Mouse (Mus musculus) liver, adult 2 months (tissue): ENCODE results near the gene Gm42420. TPM values are rescaled to one million over a fixed set of nuclear protein-coding genes. Genes with fewer than 3 reads are reported as not detected.
A peak's percentile ranks its signal among the peaks of the same experiment; 100 is the strongest.

Experiments
- DNase-seq: peaks from one replicate; pipeline ENCODE4 v3.0.0-alpha.2; 2011; ENCODE audit warnings: low read depth, low spot score; ENCODE audit errors: extremely low read depth
- H3K27ac ChIP-seq: fragments of 200-500 bp; replicated peaks from 2 replicates; pipeline ENCODE4 v1.5.1; 2012; ENCODE audit warnings: low read depth, mild to moderate bottlenecking, control low read depth, inconsistent platforms, low read length; ENCODE audit not compliant: insufficient read depth
- H3K27me3 ChIP-seq: fragments of 200-500 bp; 2 replicates; pipeline ENCODE4 v1.6.1; 2012; ENCODE audit warnings: mild to moderate bottlenecking, moderate library complexity, low read length, inconsistent platforms; ENCODE audit not compliant: control insufficient read depth, insufficient read depth
- H3K36me3 ChIP-seq: fragments of 200-500 bp; 2 replicates; pipeline ENCODE4 v1.6.1; 2012; ENCODE audit warnings: low read length, inconsistent platforms; ENCODE audit not compliant: control insufficient read depth, insufficient read depth
- H3K4me1 ChIP-seq: fragments of 200-500 bp; 2 replicates; pipeline ENCODE4 v1.6.1; 2011; ENCODE audit warnings: low read length; ENCODE audit not compliant: control insufficient read depth, insufficient read depth
- H3K4me3 ChIP-seq: fragments of 200-500 bp; 2 replicates; pipeline ENCODE4 v1.5.1; 2011; ENCODE audit warnings: low read depth, mild to moderate bottlenecking, control low read depth, low read length, moderate library complexity; ENCODE audit not compliant: insufficient read depth
- H3K79me2 ChIP-seq: fragments of 200-500 bp; 2 replicates; pipeline ENCODE4 v1.6.1; 2012; ENCODE audit warnings: inconsistent platforms, mild to moderate bottlenecking, low read length, moderate library complexity; ENCODE audit not compliant: control insufficient read depth, insufficient read depth
- H3K9ac ChIP-seq: fragments of 200-500 bp; 2 replicates; pipeline ENCODE4 v1.6.1; 2012; ENCODE audit warnings: low read depth, mild to moderate bottlenecking, control low read depth, inconsistent platforms, low read length
- CTCF ChIP-seq: fragments of 200-500 bp; IDR thresholded peaks from 2 replicates; pipeline ENCODE4 v1.5.1; 2011; ENCODE audit warnings: low read depth, low read length, control low read depth
- POLR2A ChIP-seq: fragments of 200-500 bp; IDR thresholded peaks from 2 replicates; pipeline ENCODE4 v1.6.1; 2011; ENCODE audit warnings: low read length, control low read depth; ENCODE audit not compliant: insufficient read depth; ENCODE audit errors: extremely low read depth
- WGBS: fragments of 180-500 bp; shearing (Covaris S2); methylation state at CpG from one replicate; pipeline ENCODE4 v1.1.7; 2018; 5-methylcytosine and 5-hydroxymethylcytosine counted together
- polyA plus RNA-seq: library from polyadenylated mRNA; depleted of rRNA; stranded (reverse); fragments of >200 nt; gene quantifications from 2 replicates; pipeline ENCODE4 v1.2.3, GENCODE M21; 2012; rRNA removed
- total RNA-seq: library from RNA; depleted of rRNA; stranded (reverse); fragments of >200 nt; gene quantifications from 2 replicates; pipeline ENCODE4 v1.2.3, GENCODE M21; 2014; rRNA removed

Gene Gm42420
- total RNA-seq (0.65 and 1.2 TPM in 2 replicates), polyA plus RNA-seq (0.27 TPM in 1 of 2 replicates, not detected in the other)

- Histone ChIP-seq H3K27me3 (no peaks in the 10 kb centered on the region), H3K36me3 (peaks cover 34% of the 10 kb centered on the region), H3K27ac (no peak within 1 kb of the TSS), H3K4me3 (no peak within 1 kb of the TSS), H3K9ac (no peak within 1 kb of the TSS), H3K4me1 (no peaks in the 10 kb centered on the region), H3K79me2 (no peaks in the 10 kb centered on the region)
- no peak for TF ChIP-seq CTCF
- no peak for TF ChIP-seq POLR2A
- WGBS: 92% methylated on average over 6 of the region's 6 CpGs
- no peak for DNase-seq
Measured at GRCm38 (mm10) chr6:39585517-39585916, at the start of gene Gm42420. TSS of gene Gm42420 (plus strand) at chr6:39585753.

DNA sequence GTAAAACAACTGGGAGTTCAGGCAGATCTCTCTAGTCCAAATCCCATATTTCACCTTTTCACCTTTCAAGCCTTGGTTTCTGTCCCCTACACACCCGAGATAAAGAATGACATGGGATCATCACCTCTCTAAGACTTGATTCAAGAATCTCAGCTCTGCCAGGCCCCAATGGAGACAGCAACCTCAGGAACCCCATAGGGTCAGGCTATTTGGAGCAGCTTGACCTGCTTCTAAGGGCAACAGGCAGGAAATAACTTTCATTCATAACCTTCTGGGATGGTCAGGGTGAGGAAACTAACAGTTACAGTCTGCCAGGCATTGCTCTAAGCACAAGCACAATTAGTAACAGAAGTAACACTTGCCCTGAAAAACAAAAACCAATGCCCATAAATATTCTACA is 48.9 kb upstream of the Gm42420 start:
- WGBS: 58% methylated on average over 1 of the region's 1 CpGs
- H3K4me3 ChIP-seq: no peak overlapping the region
- TF ChIP-seq POLR2A (no peak), CTCF (no peak)
- H3K27me3 ChIP-seq: no peaks in the 10 kb centered on the region
- DNase-seq: no peak
- H3K4me1 ChIP-seq: no peaks in the 10 kb centered on the region
- no peaks in the 10 kb centered on the region for H3K36me3 ChIP-seq
- H3K27ac ChIP-seq: no peak overlapping the region
- H3K9ac ChIP-seq: no peak overlapping the region
- no peaks in the 10 kb centered on the region for H3K79me2 ChIP-seq

- TF ChIP-seq POLR2A: no peak
- no peak for TF ChIP-seq CTCF
- H3K36me3 ChIP-seq: no peaks in the 10 kb centered on the region
- no peaks in the 10 kb centered on the region for H3K79me2 ChIP-seq
- no peak overlapping the region for H3K4me3 ChIP-seq
- H3K4me1 ChIP-seq: no peaks in the 10 kb centered on the region
- no peak overlapping the region for H3K9ac ChIP-seq
- no peak overlapping the region for H3K27ac ChIP-seq
- no peaks in the 10 kb centered on the region for H3K27me3 ChIP-seq
- 91% methylated on average over 5 of the region's 5 CpGs for WGBS
- DNase-seq: no peak
Measured at GRCm38 (mm10) chr6:39537276-39537675, 48.3 kb upstream of the Gm42420 start.

- DNase-seq: no peak
- WGBS: 69% methylated on average over 8 of the region's 8 CpGs
Measured at GRCm38 (mm10) chr6:39538227-39538626, 47.3 kb upstream of the Gm42420 start.

DNA sequence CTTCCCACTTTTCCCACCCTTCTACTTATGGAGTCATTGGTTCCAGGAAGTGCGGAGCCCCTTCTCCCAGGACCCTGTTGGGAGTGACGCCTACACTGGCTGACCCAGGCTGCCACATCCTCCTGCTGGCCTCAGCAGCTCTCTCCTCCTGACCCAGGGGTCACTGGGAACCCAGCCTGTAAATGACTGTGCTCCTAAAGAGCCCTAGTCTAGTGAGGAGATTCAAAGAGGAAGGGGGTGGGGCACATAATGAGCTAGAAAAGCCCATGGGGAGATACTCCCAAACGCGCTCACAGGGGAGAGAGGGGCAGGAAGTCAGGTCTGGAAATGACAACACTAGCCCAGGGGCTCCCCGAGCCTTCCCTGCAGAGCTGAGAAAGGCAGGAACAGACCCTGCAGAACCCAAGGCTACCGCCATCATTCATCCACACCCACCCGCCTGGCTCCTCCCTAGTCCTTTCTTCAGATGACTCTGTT is 45.8 kb upstream of the Gm42420 start:
- H3K79me2 ChIP-seq: no peaks in the 10 kb centered on the region
- peak; percentile 39 for DNase-seq
- TF ChIP-seq POLR2A (no peak), CTCF (no peak)
- 68% methylated on average over 7 of the region's 7 CpGs for WGBS
- no peak overlapping the region for H3K4me3 ChIP-seq
- peak overlapping the region; percentile 25 for H3K27ac ChIP-seq
- H3K4me1 ChIP-seq: peaks cover 7% of the 10 kb centered on the region; the same call in 1 of the 2 replicates
- no peaks in the 10 kb centered on the region for H3K36me3 ChIP-seq
- no peaks in the 10 kb centered on the region for H3K27me3 ChIP-seq
- H3K9ac ChIP-seq: no peak overlapping the region

More at GRCm38 (mm10) chr6:39538227-39538626, 47.3 kb upstream of the Gm42420 start:
- H3K27ac ChIP-seq: no peak overlapping the region
- H3K36me3 ChIP-seq: no peaks in the 10 kb centered on the region
- no peak overlapping the region for H3K9ac ChIP-seq
- no peaks in the 10 kb centered on the region for H3K27me3 ChIP-seq
- H3K4me3 ChIP-seq: no peak overlapping the region
- TF ChIP-seq POLR2A (no peak), CTCF (no peak)
- no peaks in the 10 kb centered on the region for H3K79me2 ChIP-seq
- H3K4me1 ChIP-seq: peaks cover 7% of the 10 kb centered on the region; the same call in 1 of the 2 replicates

GRCm38 (mm10) chr6:39540563-39540962 is 45.0 kb upstream of the Gm42420 start:
- TF ChIP-seq CTCF (no peak), POLR2A (no peak)
- H3K27me3 ChIP-seq: no peaks in the 10 kb centered on the region
- no peak overlapping the region for H3K9ac ChIP-seq
- no peak overlapping the region for H3K4me3 ChIP-seq
- no peak overlapping the region for H3K27ac ChIP-seq
- no peaks in the 10 kb centered on the region for H3K36me3 ChIP-seq
- peaks cover 7% of the 10 kb centered on the region; the same call in 1 of the 2 replicates for H3K4me1 ChIP-seq
- no peaks in the 10 kb centered on the region for H3K79me2 ChIP-seq
- DNase-seq: no peak
- WGBS: 59% methylated on average over 2 of the region's 2 CpGs
